Mouse (Mus musculus) heart, embryonic 11.5 days (tissue): ENCODE results near the gene Arhgef16. TPM values are rescaled to one million over a fixed set of nuclear protein-coding genes. Genes with fewer than 3 reads are reported as not detected.

ENCODE experiments used
- ATAC-seq: fragments of 200-750 bp; cut with Nextera tagmentation; replicated peaks from 2 replicates; pipeline ENCODE4 v1.8.0; 2017; ENCODE audit warnings: moderate library complexity; ENCODE audit not compliant: insufficient number of reproducible peaks, low FRiP score, low TSS enrichment
- H3K27ac ChIP-seq: fragments of 300-500 bp; sonication (generic); 2 replicates; pipeline ENCODE4 v1.5.1; 2014; ENCODE audit warnings: mild to moderate bottlenecking, low read depth, low read length
- H3K27me3 ChIP-seq: fragments of 300-500 bp; sonication (generic); 2 replicates; pipeline ENCODE4 v1.6.1; 2014; ENCODE audit warnings: mild to moderate bottlenecking, low read length, mixed read lengths; ENCODE audit not compliant: control insufficient read depth, insufficient read depth
- H3K36me3 ChIP-seq: fragments of 300-500 bp; sonication (generic); 2 replicates; pipeline ENCODE4 v1.6.1; 2014; ENCODE audit warnings: mild to moderate bottlenecking, low read length, moderate library complexity, mixed read lengths; ENCODE audit not compliant: control insufficient read depth, insufficient read depth
- H3K4me1 ChIP-seq: fragments of 300-500 bp; sonication (generic); 2 replicates; pipeline ENCODE4 v1.6.1; 2014; ENCODE audit warnings: low read length; ENCODE audit not compliant: control insufficient read depth, insufficient read depth
- H3K4me2 ChIP-seq: fragments of 300-500 bp; sonication (generic); 2 replicates; pipeline ENCODE4 v1.6.1; 2014; ENCODE audit warnings: mild to moderate bottlenecking, moderate library complexity
- H3K4me3 ChIP-seq: fragments of 300-500 bp; sonication (generic); 2 replicates; pipeline ENCODE4 v1.5.1; 2014; ENCODE audit warnings: low read depth, low read length
- H3K9ac ChIP-seq: fragments of 300-500 bp; sonication (generic); 2 replicates; pipeline ENCODE4 v1.6.1; 2014; ENCODE audit warnings: mild to moderate bottlenecking, low read depth, low read length, moderate library complexity
- H3K9me3 ChIP-seq: fragments of 300-500 bp; sonication (generic); replicated peaks from 2 replicates; pipeline ENCODE4 v1.6.1; 2016; ENCODE audit warnings: low read length; ENCODE audit not compliant: control insufficient read depth
- WGBS: fragments of 180-500 bp; shearing (Covaris S2); extraction: QIAGEN DNeasy Blood & Tissue Kit; methylation state at CpG from one replicate; pipeline ENCODE4 v1.1.7; 2014; ENCODE audit not compliant: insufficient replicate concordance; 5-methylcytosine and 5-hydroxymethylcytosine counted together
- polyA plus RNA-seq: library from polyadenylated mRNA; unstranded; fragments of >200 nt; fragmentation: Nextera tagmentation; extraction: Ambion mirVana; gene quantifications from 2 replicates; pipeline ENCODE4 v1.2.1, GENCODE M21; 2014

The Arhgef16 gene
- polyA plus RNA-seq, 1 experiment from 2014 or later = 1.1 TPM

- H3K4me1 ChIP-seq = peaks cover 41% of the 10 kb centered on the region
Observed at GRCm38 (mm10) chr4:154231380-154231779, 70.1 kb downstream of the Arhgef16 start.

GRCm38 (mm10) chr4:154229569-154229968 is 71.9 kb downstream of the Arhgef16 start:
- WGBS = 80% methylated on average over 9 of the region's 9 CpGs
- H3K4me1 ChIP-seq = peaks cover 45% of the 10 kb centered on the region

More at GRCm38 (mm10) chr4:154231380-154231779, 70.1 kb downstream of the Arhgef16 start:
- H3K4me3 ChIP-seq = no peak overlapping the region
- WGBS = 78% methylated on average over 7 of the region's 7 CpGs
- H3K9me3 ChIP-seq = no peaks in the 10 kb centered on the region
- H3K36me3 ChIP-seq = no peaks in the 10 kb centered on the region
- no peaks in the 10 kb centered on the region for H3K27me3 ChIP-seq
- H3K9ac ChIP-seq = no peak overlapping the region
- H3K27ac ChIP-seq = no peak overlapping the region
- H3K4me2 ChIP-seq = no peak overlapping the region
- no peak for ATAC-seq

More at GRCm38 (mm10) chr4:154229569-154229968, 71.9 kb downstream of the Arhgef16 start:
- Histone ChIP-seq H3K9ac (no peak overlapping the region), H3K9me3 (no peaks in the 10 kb centered on the region), H3K27me3 (no peaks in the 10 kb centered on the region), H3K36me3 (no peaks in the 10 kb centered on the region), H3K4me2 (no peak overlapping the region), H3K4me3 (no peak overlapping the region), H3K27ac (no peak overlapping the region)
- no peak for ATAC-seq

Other genes with a start within 250 kb of the Arhgef16 start
- not detected in 2 replicates for gene Trp73, start 161.5 kb downstream of the Arhgef16 start, polyA plus RNA-seq
- gene Wrap73, start 159.3 kb downstream of the Arhgef16 start, polyA plus RNA-seq = 22.1 and 26.5 TPM in 2 replicates
- gene Tprgl, start 141.0 kb downstream of the Arhgef16 start, polyA plus RNA-seq = 125 and 135 TPM in 2 replicates
- 8.6 and 8.8 TPM in 2 replicates for gene Megf6, start 130.9 kb downstream of the Arhgef16 start, polyA plus RNA-seq
- 0.24 TPM in 1 of 2 replicates, not detected in the other for gene B230104I21Rik, start 34.5 kb upstream of the Arhgef16 start, polyA plus RNA-seq